Mouse (Mus musculus) lung, postnatal 0 days (tissue): ENCODE data around the gene Ttc6.

Experiments
- CTCF ChIP-seq: IDR thresholded peaks from 2 replicates; pipeline ENCODE4 v1.5.1; 2016; ENCODE audit warnings: antibody characterized with exemption, mild to moderate bottlenecking
- EP300 ChIP-seq: IDR thresholded peaks from 2 replicates; pipeline ENCODE4 v1.6.1; 2016; ENCODE audit warnings: antibody characterized with exemption, mild to moderate bottlenecking, control low read depth

DNA sequence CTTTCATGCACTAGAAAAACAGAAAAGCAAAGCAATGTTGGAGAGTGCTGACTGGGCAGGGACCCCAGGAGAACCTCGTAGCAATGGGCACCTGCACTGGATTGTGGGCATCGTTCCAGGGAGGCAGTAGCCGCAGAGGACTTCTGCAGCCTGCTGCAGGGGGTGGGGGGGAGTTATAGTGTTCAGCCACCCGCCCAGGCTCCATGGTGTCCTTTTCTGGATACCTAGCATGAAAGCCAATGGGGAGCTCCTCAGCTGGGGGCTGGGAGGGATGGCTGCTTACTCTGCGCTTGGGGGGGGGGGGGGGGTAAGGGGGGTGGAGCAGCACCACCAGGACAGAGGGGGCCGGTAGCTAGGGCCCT is 29.4 kb upstream of the Ttc6 start:
- TF ChIP-seq CTCF, result no peak
- TF ChIP-seq EP300, result no peak
